Mouse (Mus musculus) ES-Bruce4 (cell line): ENCODE results near the gene Sncb.
A peak's percentile ranks its signal among the peaks of the same experiment; 100 is the strongest.

Source experiments
- CTCF ChIP-seq: IDR thresholded peaks from one replicate; pipeline ENCODE4 v1.8.1; 2011; ENCODE audit warnings: low read depth, low read length
- EP300 ChIP-seq: IDR thresholded peaks from 2 replicates; pipeline ENCODE4 v1.6.1; 2011; ENCODE audit warnings: low read depth, low read length; ENCODE audit not compliant: insufficient read depth
- POLR2A ChIP-seq: IDR thresholded peaks from one replicate; pipeline ENCODE4 v1.8.1; 2011; ENCODE audit warnings: low read length; ENCODE audit not compliant: insufficient read depth

DNA sequence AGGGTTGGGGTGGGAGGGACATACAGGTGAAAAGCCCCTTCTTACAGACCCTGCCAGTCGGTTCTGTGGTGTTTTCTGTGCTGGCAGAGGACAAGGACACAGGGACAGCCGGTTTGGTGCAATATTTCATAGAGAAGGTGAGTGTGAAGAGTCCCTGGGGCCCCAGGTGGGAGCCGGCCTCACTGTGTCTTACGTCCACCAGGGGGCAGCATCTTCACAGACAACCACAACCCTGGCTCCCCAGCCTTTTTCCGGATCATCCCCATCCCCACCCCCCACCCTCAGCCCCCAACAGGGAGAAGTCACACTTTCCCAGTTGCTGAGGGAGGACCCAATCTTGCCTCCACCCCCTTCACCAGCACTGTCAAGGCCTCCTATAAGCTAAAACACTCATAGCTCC lies 49.5 kb downstream of the Sncb start:
- TF ChIP-seq POLR2A, result no peak
- peak; percentile 84 for TF ChIP-seq CTCF
- TF ChIP-seq EP300, result no peak
